Mouse (Mus musculus) kidney, postnatal 0 days (tissue): Measurements from ENCODE around the gene Gli2. TPM values are rescaled to one million over a fixed set of nuclear protein-coding genes. Genes with fewer than 3 reads are reported as not detected.
A peak's percentile ranks its signal among the peaks of the same experiment; 100 is the strongest.

Experiments used
- ATAC-seq: fragments of 200-750 bp; cut with Nextera tagmentation; replicated peaks from 2 replicates; pipeline ENCODE4 v1.8.0; 2017; ENCODE audit warnings: low read depth, moderate number of reproducible peaks, moderate TSS enrichment, moderate library complexity; ENCODE audit not compliant: low FRiP score
- DNase-seq: peaks from one replicate; pipeline ENCODE4 v3.0.0-alpha.2; 2016; ENCODE audit warnings: low spot score
- H3K27ac ChIP-seq: fragments of 300-500 bp; sonication (generic); 2 replicates; pipeline ENCODE4 v1.5.1; 2014; ENCODE audit warnings: mild to moderate bottlenecking
- H3K27me3 ChIP-seq: fragments of 300-500 bp; sonication (generic); 2 replicates; pipeline ENCODE4 v1.6.1; 2014; ENCODE audit warnings: low read length, mixed read lengths; ENCODE audit not compliant: insufficient read depth
- H3K36me3 ChIP-seq: fragments of 300-500 bp; sonication (generic); 2 replicates; pipeline ENCODE4 v1.6.1; 2014; ENCODE audit warnings: low read length, mixed read lengths; ENCODE audit not compliant: insufficient read depth
- H3K4me1 ChIP-seq: fragments of 300-500 bp; sonication (generic); replicated peaks from 2 replicates; pipeline ENCODE4 v1.6.1; 2014; ENCODE audit warnings: antibody characterized with exemption, low read length, mixed read lengths; ENCODE audit not compliant: insufficient read depth
- H3K4me2 ChIP-seq: fragments of 300-500 bp; sonication (generic); 2 replicates; pipeline ENCODE4 v1.6.1; 2014; ENCODE audit warnings: mild to moderate bottlenecking, low read length, moderate library complexity, mixed read lengths
- H3K4me3 ChIP-seq: fragments of 300-500 bp; sonication (generic); replicated peaks from 2 replicates; pipeline ENCODE4 v1.5.1; 2014; ENCODE audit warnings: low read depth, low read length
- H3K9ac ChIP-seq: fragments of 300-500 bp; sonication (generic); 2 replicates; pipeline ENCODE4 v1.6.1; 2014; ENCODE audit warnings: low read depth, low read length
- H3K9me3 ChIP-seq: fragments of 300-500 bp; sonication (generic); replicated peaks from 2 replicates; pipeline ENCODE4 v1.6.1; 2016; ENCODE audit warnings: low read length, inconsistent platforms, mixed read lengths
- CTCF ChIP-seq: IDR thresholded peaks from 2 replicates; pipeline ENCODE4 v1.5.1; 2016; ENCODE audit warnings: antibody characterized with exemption, low read depth, mild to moderate bottlenecking, moderate library complexity
- WGBS: fragments of 180-500 bp; shearing (Covaris S2); extraction: QIAGEN DNeasy Blood & Tissue Kit; methylation state at CpG from one replicate; pipeline ENCODE4 v1.1.7; 2014; 5-methylcytosine and 5-hydroxymethylcytosine counted together
- polyA plus RNA-seq: library from polyadenylated mRNA; unstranded; fragments of >200 nt; fragmentation: Nextera tagmentation; extraction: Ambion mirVana; gene quantifications from 2 replicates; pipeline ENCODE4 v1.2.1, GENCODE M21; 2015

Gli2 gene
- polyA plus RNA-seq, 1 experiment from 2014 or later: 2.6 TPM

DNA sequence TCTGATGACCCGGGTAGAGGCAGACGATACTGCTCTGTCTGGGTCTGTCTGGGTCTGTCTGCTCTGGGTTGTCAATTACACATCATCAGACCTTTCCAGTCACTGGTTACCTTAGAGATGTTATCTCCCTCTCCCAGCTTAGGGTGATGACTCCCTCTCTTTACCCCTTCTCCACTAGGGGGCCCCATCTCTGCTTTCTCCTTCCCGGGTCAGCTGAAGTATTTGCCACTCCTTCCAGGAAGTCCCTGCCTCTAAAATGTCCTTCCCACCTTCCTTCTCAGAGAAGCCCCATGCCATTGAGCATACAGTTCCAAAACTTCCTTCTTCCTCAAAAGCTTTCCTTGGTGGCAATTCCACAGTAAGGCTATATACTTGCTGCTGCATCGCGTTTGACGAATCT is 21.5 kb upstream of the Gli2 start:
- WGBS: 63% methylated on average over 6 of the region's 6 CpGs
- H3K9ac ChIP-seq: no peak overlapping the region
- peaks cover 13% of the 10 kb centered on the region; the same call in 1 of the 2 replicates for H3K27me3 ChIP-seq
- H3K4me3 ChIP-seq: no peak overlapping the region
- ATAC-seq (no peak; the same call in 1 of the 2 replicates), DNase-seq (no peak)
- H3K9me3 ChIP-seq: no peaks in the 10 kb centered on the region
- no peak overlapping the region for H3K27ac ChIP-seq
- H3K4me1 ChIP-seq: no peaks in the 10 kb centered on the region
- H3K36me3 ChIP-seq: no peaks in the 10 kb centered on the region
- peak; percentile 52; the same call in 1 of the 2 replicates for TF ChIP-seq CTCF
- H3K4me2 ChIP-seq: no peak overlapping the region

DNA sequence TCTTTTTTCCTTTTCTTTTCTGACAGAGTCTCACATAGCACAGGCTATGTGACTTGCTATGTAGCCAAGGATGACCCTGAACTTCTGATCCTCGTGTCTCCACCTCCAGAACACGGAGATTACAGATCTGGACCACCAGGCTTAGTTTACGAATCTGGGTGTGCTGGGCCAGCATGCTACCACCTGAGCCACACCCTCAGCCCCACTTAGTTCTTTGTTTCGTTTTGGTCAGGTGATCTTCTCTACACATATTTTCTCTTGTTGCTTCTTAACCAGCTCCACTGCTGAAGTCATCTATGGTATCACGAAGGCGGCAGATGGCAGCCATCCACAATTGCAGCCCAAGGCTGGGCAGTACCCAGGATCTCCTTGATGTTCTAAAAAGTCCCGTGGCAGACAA is 20.5 kb upstream of the Gli2 start:
- Histone ChIP-seq H3K27ac (no peak overlapping the region), H3K36me3 (no peaks in the 10 kb centered on the region), H3K9ac (no peak overlapping the region), H3K9me3 (no peaks in the 10 kb centered on the region), H3K4me2 (no peak overlapping the region), H3K4me3 (no peak overlapping the region), H3K4me1 (no peaks in the 10 kb centered on the region), H3K27me3 (peaks cover 13% of the 10 kb centered on the region; the same call in 1 of the 2 replicates)
- ATAC-seq (no peak), DNase-seq (no peak)
- WGBS: 87% methylated on average over 7 of the region's 7 CpGs
- no peak for TF ChIP-seq CTCF

GRCm38 (mm10) chr1:119064892-119065671 is 11.7 kb upstream of the Gli2 start:
- Histone ChIP-seq H3K27me3 (no peaks in the 10 kb centered on the region), H3K4me3 (no peak overlapping the region), H3K4me1 (no peaks in the 10 kb centered on the region), H3K9ac (no peak overlapping the region), H3K36me3 (no peaks in the 10 kb centered on the region), H3K9me3 (no peaks in the 10 kb centered on the region), H3K4me2 (no peak overlapping the region), H3K27ac (no peak overlapping the region)
- no peak for TF ChIP-seq CTCF
- DNase-seq (no peak), ATAC-seq (no peak)
- WGBS: 56% methylated on average over 20 of the region's 20 CpGs

DNA sequence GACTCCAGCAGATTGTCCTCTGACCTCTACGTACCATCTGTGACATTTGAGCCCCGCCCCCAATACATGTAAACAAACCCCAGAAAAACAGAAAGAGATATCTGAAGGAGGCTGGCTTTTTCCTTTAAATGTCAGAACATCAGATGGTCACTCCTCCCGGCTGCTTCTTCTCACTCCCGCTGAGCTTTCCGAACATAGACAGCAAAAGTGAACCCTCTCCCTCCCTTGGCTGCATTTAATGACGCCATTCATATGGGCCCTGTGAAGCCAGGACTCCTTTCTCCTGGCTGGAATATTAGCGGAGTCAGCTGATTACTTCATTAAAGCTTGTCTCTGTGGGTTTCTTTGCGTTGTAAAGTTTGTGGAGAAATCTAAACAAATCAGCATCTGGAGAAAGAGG is 3.1 kb upstream of the Gli2 start:
- TF ChIP-seq CTCF: no peak

GRCm38 (mm10) chr1:119055801-119056200 is 2.4 kb upstream of the Gli2 start:
- whole genome bisulfite sequencing: 87% methylated on average over 4 of the region's 4 CpGs
- TF ChIP-seq CTCF: no peak
- DNase-seq (no peak), ATAC-seq (no peak)
- peaks cover 4% of the 10 kb centered on the region; the same call in 1 of the 2 replicates for H3K4me1 ChIP-seq
- no peaks in the 10 kb centered on the region for H3K27me3 ChIP-seq
- no peaks in the 10 kb centered on the region for H3K36me3 ChIP-seq
- no peak overlapping the region for H3K4me2 ChIP-seq
- H3K27ac ChIP-seq: no peak overlapping the region
- no peaks in the 10 kb centered on the region for H3K9me3 ChIP-seq
- no peak overlapping the region for H3K9ac ChIP-seq
- no peak overlapping the region for H3K4me3 ChIP-seq

More for the DNA sequence above, 3.1 kb upstream of the Gli2 start:
- H3K4me3 ChIP-seq: no peak overlapping the region
- no peak overlapping the region for H3K27ac ChIP-seq
- no peak overlapping the region for H3K4me2 ChIP-seq
- DNase-seq: peak; percentile 44
- 0 out of 2 replicates have a peak, but pooled peaks cover 4% of the 10 kb centered on the region for H3K4me1 ChIP-seq
- 37% methylated on average over 8 of the region's 8 CpGs for WGBS
- no peak for ATAC-seq
- no peaks in the 10 kb centered on the region for H3K27me3 ChIP-seq
- no peaks in the 10 kb centered on the region for H3K9me3 ChIP-seq
- H3K9ac ChIP-seq: no peak overlapping the region
- H3K36me3 ChIP-seq: no peaks in the 10 kb centered on the region

DNA sequence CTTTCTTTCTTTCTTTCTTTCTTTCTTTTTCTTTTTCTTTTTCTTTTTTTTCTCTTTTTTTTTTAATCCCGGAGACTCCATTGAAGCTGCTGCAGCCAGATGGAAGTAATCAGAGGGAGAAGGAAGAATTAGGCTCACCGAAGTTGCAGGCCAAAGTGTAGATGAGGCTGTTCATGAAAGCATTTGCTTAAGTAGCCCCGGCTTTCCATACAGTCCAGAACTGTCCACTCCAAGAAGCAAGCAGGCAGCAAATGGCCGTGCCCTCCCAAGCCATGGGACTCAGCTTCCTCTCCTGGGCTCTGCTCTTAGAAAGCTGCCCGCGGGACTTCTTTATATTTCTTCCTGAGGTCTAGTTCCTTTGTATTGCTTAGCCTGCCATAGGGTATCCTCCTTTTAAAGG is 1.0 kb upstream of the Gli2 start:
- ATAC-seq: no peak
- H3K4me3 ChIP-seq: peak overlapping the region; percentile 47; the same call in 1 of the 2 replicates
- H3K27ac ChIP-seq: no peak overlapping the region

More for the DNA sequence above, 1.0 kb upstream of the Gli2 start:
- Histone ChIP-seq H3K9ac (no peak overlapping the region), H3K4me2 (peak overlapping the region; percentile 73), H3K4me1 (peaks cover 4% of the 10 kb centered on the region; the same call in 1 of the 2 replicates), H3K36me3 (no peaks in the 10 kb centered on the region), H3K27me3 (peaks cover 4% of the 10 kb centered on the region; the same call in 1 of the 2 replicates), H3K9me3 (no peaks in the 10 kb centered on the region)
- WGBS: 44% methylated on average over 6 of the region's 6 CpGs
- no peak for TF ChIP-seq CTCF
- DNase-seq: no peak
